Mouse (Mus musculus) MEL (cell line): ENCODE measurements around the gene Gabra5.

Experiments
- EP300 ChIP-seq, 2 experiments: IDR thresholded peaks; 2 replicates each; pipeline ENCODE4 v1.6.1; 2011; ENCODE audit warnings: improper control_type of control experiment in 2 of 2, low read length in 2 of 2, low read depth in 1 of 2, mild to moderate bottlenecking in 1 of 2
- POLR2AphosphoS5 ChIP-seq: IDR thresholded peaks from 2 replicates; pipeline ENCODE4 v1.6.1; 2012; ENCODE audit warnings: low read depth, borderline replicate concordance, mild to moderate bottlenecking, inconsistent platforms, low read length, moderate library complexity, mixed read lengths
- ZNF384 ChIP-seq: IDR thresholded peaks from 2 replicates; pipeline ENCODE4 v1.6.1; 2012; ENCODE audit warnings: low read depth, mild to moderate bottlenecking, inconsistent platforms, low read length, improper control_type of control experiment

DNA sequence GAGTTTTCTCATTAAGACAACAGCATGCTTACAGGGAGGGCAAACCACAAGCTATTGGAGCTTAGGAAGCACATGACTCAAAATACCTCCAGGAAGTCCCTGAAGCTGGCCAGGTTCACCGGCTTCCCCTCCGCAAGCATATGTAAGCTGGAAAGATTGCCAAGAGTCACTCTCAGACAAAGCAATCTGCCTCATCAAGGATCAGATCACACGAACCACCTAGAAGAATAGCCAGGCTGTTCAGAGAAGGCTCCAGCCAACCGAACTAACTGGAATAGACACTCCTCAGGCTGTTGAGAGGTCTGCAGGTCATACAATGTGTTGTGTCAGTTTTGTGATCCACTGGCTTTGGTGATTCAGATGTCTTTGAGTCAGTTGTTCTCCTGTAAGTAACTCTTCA lies 98.7 kb downstream of the Gabra5 start:
- TF ChIP-seq POLR2AphosphoS5 (no peak), EP300 (IDR thresholded peaks at IDR 0.05; ENCODE audit: low read depth in 1 of 2, low read length in 2 of 2) (no peak), ZNF384 (no peak)
